Mouse (Mus musculus) right cerebral cortex, postnatal 4 days (tissue): ENCODE measurements at regions not wholly inside any gene's neighbourhood (a gene's known extent, or its start where the extent isn't known, plus 50 kb on each side); places are given as distances from the start of the nearest gene placed in this dataset.

Source experiments
- DNase-seq: peaks from one replicate; pipeline ENCODE4 v3.0.0-alpha.2; 2022

DNA sequence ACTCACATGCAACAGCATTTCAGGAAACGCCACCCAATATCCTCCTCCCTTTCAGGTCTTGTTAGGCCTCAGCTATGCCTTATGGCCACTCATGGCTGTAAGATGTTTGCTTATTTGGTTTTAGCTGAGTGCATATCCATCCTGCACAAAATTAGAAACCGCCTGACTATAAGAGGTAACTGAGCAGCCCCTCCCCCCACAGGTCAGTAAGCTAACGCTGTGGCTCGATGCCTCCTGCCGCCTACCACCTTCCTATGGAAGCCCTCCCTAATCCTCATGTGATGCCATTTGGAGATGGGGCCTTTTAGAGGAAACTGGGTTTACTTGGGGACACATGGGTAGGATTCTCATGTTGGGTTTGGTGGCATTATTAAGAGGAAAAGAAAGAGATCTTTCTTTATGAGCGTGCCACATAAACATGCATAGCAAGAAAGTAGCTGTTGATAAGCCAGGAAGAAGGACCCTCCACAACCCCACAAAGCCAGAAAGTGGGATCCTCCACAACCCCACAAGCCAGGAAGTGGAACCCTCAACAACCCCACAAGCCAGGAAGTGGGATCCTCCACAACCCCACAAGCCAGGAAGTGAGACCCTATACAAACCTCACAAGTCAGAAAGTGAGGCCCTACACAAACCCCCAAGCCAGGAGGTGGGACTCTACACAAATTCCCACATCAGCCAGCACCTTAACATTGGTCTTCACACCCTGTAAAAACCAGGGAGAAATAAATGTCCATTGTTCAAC lies 134.5 kb downstream of the Tmem17 start:
- no peak for DNase-seq

GRCm38 (mm10) chr11:22648275-22648674 lies 136.4 kb downstream of the Tmem17 start:
- DNase-seq = no peak

DNA sequence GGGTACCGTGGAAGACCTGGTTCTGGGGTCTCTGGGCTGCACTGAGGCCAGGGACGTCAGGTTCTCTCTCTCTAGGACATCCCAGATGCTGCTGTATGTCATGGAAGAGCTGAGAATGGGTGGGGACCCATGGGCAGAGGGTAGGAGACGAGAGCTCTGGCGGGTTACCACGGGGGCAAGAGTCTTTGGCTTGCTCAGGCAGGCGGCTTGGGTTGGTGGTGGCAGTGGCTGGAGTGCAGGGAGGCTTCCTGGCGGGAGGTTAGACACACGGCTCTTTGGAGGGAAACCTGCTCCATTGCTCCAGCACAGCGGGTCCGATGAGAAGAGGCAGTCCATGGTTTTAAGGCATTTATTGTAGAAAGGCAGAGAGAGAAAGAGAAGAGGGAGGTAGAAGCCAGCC lies 138.9 kb downstream of the Tmem17 start:
- DNase-seq = no peak

GRCm38 (mm10) chr11:22651313-22651712 lies 139.4 kb downstream of the Tmem17 start:
- no peak for DNase-seq

DNA sequence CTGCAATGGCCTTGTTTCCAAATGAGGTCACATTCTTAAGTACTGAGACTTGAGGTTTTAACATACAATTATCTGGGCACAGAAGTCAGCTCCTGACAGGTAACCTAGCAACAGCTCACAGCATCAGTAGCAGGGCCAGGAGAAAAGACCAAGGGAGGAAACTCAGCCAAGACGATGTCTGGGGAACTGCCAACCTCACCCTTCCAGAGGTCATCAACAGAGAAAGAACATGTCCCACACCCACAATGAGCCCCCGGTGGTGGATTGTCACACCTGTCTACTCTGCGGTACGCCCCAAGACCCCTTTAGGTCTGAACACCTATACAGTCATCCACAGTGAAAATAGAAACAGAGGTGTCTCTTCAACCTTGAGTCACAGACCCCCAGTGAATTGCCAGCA lies 140.0 kb downstream of the Tmem17 start:
- DNase-seq = no peak

DNA sequence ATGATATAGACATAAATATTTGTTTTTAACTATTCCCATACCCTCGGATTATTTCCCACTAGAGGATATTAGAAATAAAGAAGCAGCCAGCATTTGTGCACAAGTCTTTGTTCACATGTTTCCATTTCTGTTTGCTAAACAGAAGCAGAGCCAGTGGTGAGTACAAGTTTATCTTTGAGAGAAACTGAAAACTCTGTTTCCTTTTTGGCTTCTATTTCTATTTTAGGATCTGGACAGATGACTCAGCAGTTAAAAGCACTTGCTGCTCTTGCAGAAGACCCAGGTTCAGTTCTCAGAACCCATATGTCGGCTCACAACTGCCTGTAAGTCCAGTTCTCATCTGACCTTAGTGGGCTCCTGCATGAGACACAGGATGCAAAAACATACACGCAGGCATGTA lies 141.0 kb downstream of the Tmem17 start:
- DNase-seq = no peak

DNA sequence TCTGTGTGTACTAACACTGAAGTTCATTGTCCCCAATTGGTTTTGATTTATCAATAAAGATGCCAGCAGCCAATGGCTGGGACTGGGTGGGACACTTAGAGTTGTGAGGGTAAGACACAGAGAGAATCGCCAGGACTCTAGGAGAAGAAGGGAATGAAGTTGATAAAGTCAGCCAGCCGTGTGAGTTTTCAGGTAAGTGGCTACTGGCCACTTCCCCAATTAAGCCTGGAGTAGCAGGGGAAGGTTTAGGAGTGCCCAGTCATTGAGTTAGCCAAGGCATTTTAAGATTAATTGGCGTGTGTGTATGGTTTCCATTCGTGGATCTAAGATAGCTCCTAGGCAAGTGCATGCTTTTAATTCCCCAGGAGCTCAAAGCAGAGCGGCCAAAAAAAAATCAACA lies 141.5 kb downstream of the Tmem17 start:
- no peak for DNase-seq

DNA sequence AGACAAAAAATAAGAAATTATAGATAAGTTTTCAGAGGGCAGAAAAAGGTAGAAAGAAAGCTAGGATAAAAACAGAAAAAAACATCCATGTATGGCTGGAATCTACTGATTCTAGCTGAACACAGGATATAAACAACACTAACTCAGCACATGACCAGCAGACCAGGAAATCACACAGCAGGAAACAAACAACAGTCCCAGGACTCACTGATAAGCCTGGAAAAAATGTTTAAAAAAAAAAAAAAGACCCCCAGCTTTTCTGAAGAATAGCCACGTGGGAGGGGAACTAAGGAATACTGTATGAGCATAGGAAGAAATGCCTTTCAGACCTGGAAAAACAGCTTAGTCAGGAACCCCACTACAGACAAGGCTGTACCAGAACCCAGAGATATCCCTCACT lies 145.7 kb downstream of the Tmem17 start:
- DNase-seq = no peak

DNA sequence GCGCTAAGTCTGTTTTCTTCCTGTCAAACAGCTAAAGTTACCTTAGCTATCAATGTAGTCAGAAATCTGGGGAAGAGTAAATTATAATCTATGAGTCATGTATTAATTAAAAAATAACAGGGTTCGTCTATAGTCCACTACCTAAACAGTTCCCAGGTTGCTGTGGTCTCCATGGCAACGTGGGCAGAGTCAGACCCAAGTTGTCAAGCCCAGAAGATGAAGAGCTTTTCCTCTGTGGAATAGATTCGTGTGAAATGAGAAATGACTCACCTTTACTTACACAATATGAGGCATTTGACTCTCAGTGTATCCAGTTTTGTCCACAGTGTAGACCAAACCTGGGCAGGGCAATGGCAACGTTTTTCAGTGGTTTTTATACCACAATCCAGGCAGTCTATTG lies 149.2 kb downstream of the Tmem17 start:
- DNase-seq = no peak

DNA sequence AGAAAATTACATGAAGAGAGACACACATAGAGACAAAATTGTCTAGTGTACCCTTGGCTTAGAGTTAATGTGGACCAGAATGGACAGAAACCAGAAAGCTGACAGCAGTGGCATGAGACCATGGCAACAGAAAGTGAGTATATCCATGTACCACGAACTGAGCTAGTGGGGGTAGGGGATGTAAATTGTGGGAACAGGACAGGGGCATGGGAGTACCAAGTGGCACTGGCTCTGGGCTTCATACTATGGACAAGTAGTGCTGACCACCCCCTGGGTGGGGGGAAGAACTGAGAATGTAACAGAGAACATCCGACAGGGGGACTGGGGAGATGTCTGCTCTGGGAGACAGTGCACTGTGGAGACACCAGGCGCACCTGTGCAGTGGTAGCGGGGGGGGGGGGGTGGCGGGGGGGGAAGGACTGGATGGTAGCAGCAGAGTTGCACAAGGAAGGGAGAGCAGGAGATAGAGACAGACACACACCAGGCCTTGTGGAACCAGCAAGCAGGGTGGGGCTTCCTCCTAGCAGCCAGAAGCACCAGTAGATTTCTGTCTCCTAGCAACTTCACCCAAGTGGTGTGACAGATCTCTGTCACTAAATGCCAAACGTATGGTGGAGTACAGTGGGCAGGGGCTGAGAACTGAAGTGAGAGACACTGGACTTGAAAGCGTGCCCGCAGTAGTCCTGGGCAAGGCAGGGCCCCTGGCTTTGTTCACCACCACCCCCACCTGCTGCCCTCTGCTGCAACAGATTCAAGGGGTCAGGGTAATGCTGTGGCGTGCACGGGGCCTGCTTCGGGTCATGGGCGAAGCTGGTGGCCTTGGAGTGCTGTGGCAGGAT lies 150.0 kb downstream of the Tmem17 start:
- no peak for DNase-seq

DNA sequence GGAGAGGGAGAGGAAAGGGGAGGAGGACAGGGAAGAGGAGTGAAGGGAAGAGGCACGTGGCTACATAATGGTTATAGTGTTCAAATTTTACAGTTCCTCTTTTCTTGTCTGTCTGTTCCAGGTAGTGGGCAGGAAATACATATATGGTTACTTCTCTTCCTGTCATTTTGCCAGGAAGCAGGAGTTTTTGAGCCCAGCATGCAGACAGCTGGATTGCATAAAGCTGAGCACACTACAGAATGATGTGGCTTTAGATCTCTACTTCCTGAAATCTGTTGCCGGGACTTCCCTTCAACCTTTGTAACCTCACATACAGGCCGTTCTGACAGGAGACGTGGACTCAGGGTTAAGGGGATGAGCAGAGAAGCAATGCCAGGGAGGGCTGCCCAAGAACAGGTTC lies 154.1 kb downstream of the Tmem17 start:
- no peak for DNase-seq

DNA sequence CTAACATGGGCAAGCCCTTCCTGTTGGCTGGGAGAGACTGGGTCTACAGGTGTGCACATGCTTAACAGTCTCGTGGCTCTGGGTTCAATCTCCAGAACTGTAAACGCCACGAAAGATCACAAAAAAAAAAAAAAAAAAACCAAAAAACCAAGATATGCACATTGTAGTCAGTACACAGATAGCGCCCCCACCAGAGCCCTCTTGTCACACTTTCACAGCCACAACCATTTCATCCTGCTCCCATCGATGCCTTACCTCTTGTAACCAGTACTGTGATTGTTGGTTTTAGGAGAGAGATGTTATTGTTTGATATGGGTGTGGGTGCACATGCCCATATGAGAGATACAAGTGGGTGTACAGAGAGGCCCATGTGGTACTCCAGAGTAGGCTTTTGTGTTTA lies 154.5 kb downstream of the Tmem17 start:
- DNase-seq = no peak

DNA sequence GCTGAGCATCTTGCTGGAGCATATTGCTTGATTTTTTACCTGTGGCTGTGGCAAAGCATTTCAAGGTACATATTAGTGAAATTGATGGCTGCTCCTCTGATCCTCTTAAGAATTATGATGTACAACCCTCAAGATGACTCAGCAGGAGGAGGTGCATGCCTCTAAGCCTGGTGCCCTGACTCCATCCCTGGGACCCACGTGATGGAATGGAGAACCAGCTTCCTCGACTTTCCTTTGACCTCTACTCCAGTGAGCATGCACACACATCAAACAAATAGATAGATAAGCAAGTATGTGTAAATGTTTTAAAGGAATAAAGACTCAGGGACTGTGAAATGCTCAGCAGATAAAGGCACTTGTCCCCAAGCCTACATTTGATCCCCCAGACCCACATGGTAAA lies 156.3 kb downstream of the Tmem17 start:
- DNase-seq = no peak

DNA sequence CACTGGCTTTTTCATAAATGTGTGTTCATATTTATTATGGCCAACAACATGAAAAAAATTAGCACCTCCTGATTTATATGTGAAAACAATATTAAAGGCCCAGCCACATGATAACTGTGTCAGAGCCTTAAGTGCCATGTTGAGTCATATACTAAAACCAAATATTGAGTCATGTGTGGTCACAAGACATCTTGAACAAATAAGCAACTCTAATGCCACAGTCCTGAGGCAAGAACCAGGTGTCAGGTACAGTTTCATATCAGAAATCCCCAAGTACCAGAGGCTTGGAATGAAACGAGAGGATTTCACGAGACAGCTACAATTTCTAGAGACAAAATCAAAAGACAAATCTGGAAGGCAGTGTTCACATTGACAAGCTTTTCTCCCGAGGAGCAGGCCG lies 157.4 kb downstream of the Tmem17 start:
- no peak for DNase-seq

GRCm38 (mm10) chr11:22671791-22672490 lies 160.1 kb downstream of the Tmem17 start:
- no peak for DNase-seq

DNA sequence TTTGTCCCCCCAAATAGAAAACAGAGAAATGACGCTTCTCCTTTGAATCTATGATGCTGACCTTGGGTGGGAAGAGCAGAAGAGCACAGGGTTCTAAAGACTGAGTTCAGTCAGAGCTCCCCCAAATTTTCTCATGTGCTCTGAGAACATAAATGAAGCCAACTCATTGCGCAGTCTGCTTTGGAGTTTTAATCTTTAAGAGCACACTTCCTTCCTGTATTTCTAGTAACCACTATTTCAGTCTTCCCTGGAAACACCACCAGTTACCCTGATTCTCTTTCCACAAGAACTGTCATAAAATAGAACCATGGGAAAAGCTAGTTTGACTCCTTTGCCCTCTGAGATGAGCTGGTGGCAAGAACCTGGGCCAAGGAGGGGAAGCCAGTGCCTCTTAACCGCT lies 163.2 kb downstream of the Tmem17 start:
- DNase-seq = no peak

DNA sequence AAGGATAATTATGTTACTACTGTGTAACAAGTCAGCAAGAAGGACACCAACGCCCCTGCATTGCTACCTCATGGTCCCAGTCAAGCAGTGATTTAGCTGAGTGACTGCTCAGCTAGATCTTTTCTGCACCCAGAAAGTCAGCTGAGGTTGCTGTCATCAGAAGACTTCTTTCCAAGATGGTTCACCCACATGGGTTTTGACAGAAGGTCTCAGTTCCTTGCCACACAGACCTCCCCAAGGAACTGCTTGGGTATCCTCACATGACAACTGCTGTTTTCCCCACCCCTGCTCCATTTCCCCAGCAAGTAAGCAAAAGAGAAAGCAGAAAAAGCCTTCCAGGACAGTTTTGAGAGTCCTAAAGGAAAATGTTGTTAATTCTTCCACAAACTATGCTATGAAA lies 163.9 kb downstream of the Tmem17 start:
- no peak for DNase-seq

DNA sequence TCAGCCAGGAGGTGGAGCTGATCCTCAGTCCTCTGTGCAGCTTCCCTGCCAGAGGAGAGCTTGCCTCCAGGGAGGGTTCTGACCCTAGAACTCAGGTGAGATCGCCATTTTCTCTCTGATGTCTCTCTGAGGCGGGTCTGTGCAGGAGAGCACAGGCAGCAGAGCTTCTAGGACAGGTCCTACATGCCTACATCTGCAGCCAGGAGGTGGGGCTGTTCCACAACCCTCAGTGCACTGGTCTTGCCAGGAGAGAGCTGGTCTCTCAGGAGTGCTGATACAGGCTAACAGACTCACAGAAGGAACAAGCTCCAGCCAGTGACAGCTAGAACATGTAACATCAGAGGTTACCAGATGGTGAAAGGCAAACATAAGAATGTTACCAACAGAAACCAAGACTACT lies 165.4 kb downstream of the Tmem17 start:
- DNase-seq = no peak

DNA sequence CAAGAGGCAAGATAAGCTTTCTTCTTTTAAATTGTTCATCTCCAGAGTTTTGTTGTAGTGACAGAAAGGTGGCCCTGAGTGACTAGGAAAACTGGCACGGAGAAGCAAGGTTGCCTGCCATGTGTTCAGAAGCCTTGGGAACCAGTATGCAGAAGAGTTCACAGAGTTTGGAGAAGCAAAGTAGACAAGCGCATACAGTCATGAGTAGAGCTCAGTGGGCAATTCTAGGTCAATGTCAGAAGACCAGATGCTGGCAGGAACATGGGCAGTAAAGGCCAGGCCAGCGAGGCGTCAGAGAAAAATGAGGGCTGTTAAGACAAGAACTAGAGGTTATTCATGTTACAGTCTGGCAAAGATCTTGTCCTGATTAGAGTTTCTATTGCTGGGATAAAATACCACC lies 172.7 kb downstream of the Tmem17 start:
- DNase-seq = no peak

DNA sequence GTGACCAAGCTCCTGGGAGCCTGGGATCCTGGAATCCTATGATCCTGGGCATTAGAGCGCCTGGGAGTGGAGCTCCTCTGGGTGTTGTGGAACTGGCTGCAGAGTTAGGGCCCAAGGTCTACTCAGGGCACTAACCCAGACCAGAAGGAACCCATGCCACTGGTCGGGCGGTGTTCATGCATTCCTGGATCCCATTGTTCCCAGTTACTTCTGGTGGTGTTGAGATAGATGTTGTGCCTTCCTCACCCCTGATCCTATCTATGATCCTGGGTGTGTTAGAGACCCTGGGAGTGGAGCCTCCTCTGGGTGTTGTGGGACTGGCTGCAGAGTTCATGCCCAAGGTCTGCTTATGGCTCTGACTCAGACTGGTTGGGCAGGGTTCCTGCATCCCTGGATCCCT lies 169.9 kb downstream of the B3gnt2 start:
- no peak for DNase-seq

GRCm38 (mm10) chr11:22692281-22692857 lies 168.4 kb downstream of the B3gnt2 start:
- no peak for DNase-seq

- no peak for DNase-seq
These were observed 167.8 kb downstream of the B3gnt2 start for GRCm38 (mm10) chr11:22692941-22693341.

DNA sequence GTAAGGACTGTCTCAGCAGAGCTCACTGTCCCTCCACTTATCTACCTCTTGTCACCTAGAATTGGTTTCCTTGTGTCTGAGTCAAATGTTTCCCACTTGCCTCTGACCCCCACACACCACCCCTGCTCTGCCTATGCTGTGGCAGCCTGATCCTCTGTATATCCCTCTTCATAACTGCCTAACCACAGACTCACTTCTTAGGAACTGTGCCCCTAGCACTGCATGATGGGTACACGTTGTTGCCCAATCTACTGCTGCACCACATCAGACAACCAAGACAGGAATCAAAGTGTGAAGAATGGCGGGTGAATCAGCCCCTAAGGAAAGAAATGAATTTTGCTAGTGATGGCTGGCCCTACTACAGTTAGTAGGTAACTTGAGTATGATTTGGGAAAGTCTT lies 167.4 kb downstream of the B3gnt2 start:
- DNase-seq = no peak

DNA sequence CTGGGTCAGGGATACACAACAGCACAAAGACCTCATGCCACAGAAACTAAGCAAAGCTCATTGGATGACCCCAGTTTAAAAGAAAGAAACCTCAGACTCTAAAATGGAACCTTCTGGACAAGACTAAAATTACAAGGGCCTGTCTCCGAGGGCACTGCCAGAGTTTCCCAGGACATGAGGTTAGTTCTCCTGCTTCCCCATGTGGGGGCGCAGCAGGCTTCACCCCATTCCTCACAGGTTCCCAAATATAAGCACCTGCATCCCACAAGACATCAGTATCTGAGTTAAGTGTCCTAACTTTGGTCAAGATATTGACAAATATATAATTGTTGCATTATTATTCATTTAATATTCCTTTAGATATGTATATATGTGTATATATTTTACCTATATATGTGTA lies 166.8 kb downstream of the B3gnt2 start:
- no peak for DNase-seq
